Mouse (Mus musculus): ENCODE measurements around the gene Mybbp1a.

DNA sequence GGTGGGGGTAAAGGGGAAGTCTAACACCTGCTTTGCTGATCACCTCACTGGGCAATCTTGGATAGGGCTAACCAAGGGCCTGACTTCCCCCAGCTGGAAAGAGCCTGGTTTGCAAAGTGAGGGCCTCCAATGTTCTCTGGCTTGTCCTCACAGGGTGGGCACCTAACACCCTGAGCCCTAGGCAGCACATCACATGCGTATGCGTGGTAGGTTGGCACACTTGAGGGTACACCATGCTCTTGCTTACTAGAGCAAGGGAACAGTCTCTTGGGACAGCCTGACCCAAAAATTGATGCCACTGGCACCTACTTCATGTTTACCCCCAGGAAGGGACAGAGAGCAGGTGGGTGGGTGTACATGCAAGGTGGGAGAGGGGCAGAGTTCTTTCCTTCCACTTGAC lies 46.6 kb downstream of the Mybbp1a start:
- no peak for TF ChIP-seq CTCF (IDR thresholded peaks at IDR 0.05; ENCODE audit: low read depth)
- no peak for TF ChIP-seq EP300 (optimal IDR thresholded peaks at IDR 0.05)

Measured in stomach, postnatal 0 days (tissue).